Mouse (Mus musculus) kidney, adult 2 months (tissue): ENCODE data around the gene Srsf10. TPM values are rescaled to one million over a fixed set of nuclear protein-coding genes. Genes with fewer than 3 reads are reported as not detected.

Source experiments
- DNase-seq: peaks from one replicate; pipeline ENCODE4 v3.0.0; 2021
- H3K27ac ChIP-seq: fragments of 200-500 bp; 2 replicates; pipeline ENCODE4 v1.5.1; 2012; ENCODE audit warnings: low read depth, low read length, control low read depth, inconsistent platforms; ENCODE audit not compliant: insufficient read depth
- H3K27me3 ChIP-seq: fragments of 200-500 bp; replicated peaks from 2 replicates; pipeline ENCODE4 v1.6.1; 2012; ENCODE audit warnings: mild to moderate bottlenecking, moderate library complexity, low read length, inconsistent platforms; ENCODE audit not compliant: control insufficient read depth, insufficient read depth
- H3K36me3 ChIP-seq: fragments of 200-500 bp; 2 replicates; pipeline ENCODE4 v1.6.1; 2012; ENCODE audit warnings: mild to moderate bottlenecking, moderate library complexity, low read length, inconsistent platforms; ENCODE audit not compliant: control insufficient read depth, insufficient read depth
- H3K4me1 ChIP-seq: fragments of 200-500 bp; 2 replicates; pipeline ENCODE4 v1.6.1; 2011; ENCODE audit warnings: low read length; ENCODE audit not compliant: control insufficient read depth, insufficient read depth
- H3K4me3 ChIP-seq: fragments of 200-500 bp; 2 replicates; pipeline ENCODE4 v1.5.1; 2011; ENCODE audit warnings: mild to moderate bottlenecking, low read depth, low read length, control low read depth; ENCODE audit not compliant: insufficient read depth
- CTCF ChIP-seq: fragments of 200-500 bp; conservative IDR thresholded peaks from 2 replicates; pipeline ENCODE4 v1.5.1; 2011; ENCODE audit warnings: low read depth, mild to moderate bottlenecking, control low read depth, low read length, moderate library complexity, mixed read lengths; ENCODE audit not compliant: insufficient read depth, insufficient read length
- POLR2A ChIP-seq: fragments of 200-500 bp; IDR thresholded peaks from one replicate; pipeline ENCODE4 v1.6.1; 2011; ENCODE audit warnings: low read depth, low read length, control low read depth
- WGBS: fragments of 180-500 bp; shearing (Covaris S2); methylation state at CpG from one replicate; pipeline ENCODE4 v1.1.7; 2018; 5-methylcytosine and 5-hydroxymethylcytosine counted together
- polyA plus RNA-seq: library from polyadenylated mRNA; depleted of rRNA; stranded (reverse); fragments of >200 nt; gene quantifications from 2 replicates; pipeline ENCODE4 v1.2.3, GENCODE M21; 2012; rRNA removed

Gene Srsf10
- polyA plus RNA-seq, 1 experiment, result 43.4 TPM

- peak overlapping the region; percentile 73 for H3K27ac ChIP-seq
- WGBS, result 47% methylated on average over 7 of the region's 7 CpGs
- TF ChIP-seq CTCF, result no peak
- no peak for TF ChIP-seq POLR2A
- H3K4me1 ChIP-seq, result no peaks in the 10 kb centered on the region
- H3K36me3 ChIP-seq, result no peaks in the 10 kb centered on the region
- peak; percentile 69 for DNase-seq
- H3K4me3 ChIP-seq, result peak overlapping the region; percentile 32; the same call in 1 of the 2 replicates
- no peaks in the 10 kb centered on the region for H3K27me3 ChIP-seq
Measured at GRCm38 (mm10) chr4:135911531-135911930, 56.0 kb downstream of the Srsf10 start.

- Histone ChIP-seq H3K27me3 (no peaks in the 10 kb centered on the region), H3K4me1 (no peaks in the 10 kb centered on the region), H3K27ac (no peak overlapping the region), H3K4me3 (peak overlapping the region; percentile 20; the same call in 1 of the 2 replicates), H3K36me3 (no peaks in the 10 kb centered on the region)
- 64% methylated on average over 3 of the region's 3 CpGs for WGBS
- peak; percentile 21 for DNase-seq
- TF ChIP-seq POLR2A (no peak), CTCF (no peak)
Measured at GRCm38 (mm10) chr4:135912164-135912563, 56.6 kb downstream of the Srsf10 start.

- DNase-seq, result no peak
- Histone ChIP-seq H3K36me3 (no peaks in the 10 kb centered on the region), H3K4me3 (peak overlapping the region; percentile 12; the same call in 1 of the 2 replicates), H3K4me1 (no peaks in the 10 kb centered on the region), H3K27ac (no peak overlapping the region), H3K27me3 (no peaks in the 10 kb centered on the region)
- WGBS, result 56% methylated on average over 3 of the region's 3 CpGs
- TF ChIP-seq POLR2A (no peak), CTCF (no peak)
Measured at GRCm38 (mm10) chr4:135912835-135913234, 57.3 kb downstream of the Srsf10 start.

- Histone ChIP-seq H3K27me3 (no peaks in the 10 kb centered on the region), H3K4me1 (no peaks in the 10 kb centered on the region), H3K27ac (no peak overlapping the region), H3K36me3 (no peaks in the 10 kb centered on the region), H3K4me3 (no peak overlapping the region)
- DNase-seq, result no peak
- WGBS, result 76% methylated on average over 4 of the region's 4 CpGs
- TF ChIP-seq CTCF, result no peak
- TF ChIP-seq POLR2A, result no peak
Measured at GRCm38 (mm10) chr4:135913433-135913832, 57.9 kb downstream of the Srsf10 start.

- H3K4me3 ChIP-seq, result no peak overlapping the region
- no peaks in the 10 kb centered on the region; the same call in 1 of the 2 replicates for H3K36me3 ChIP-seq
- no peak for DNase-seq
- TF ChIP-seq CTCF (no peak), POLR2A (no peak)
- H3K27ac ChIP-seq, result no peak overlapping the region
- WGBS, result 61% methylated on average over 13 of the region's 13 CpGs
- no peaks in the 10 kb centered on the region for H3K27me3 ChIP-seq
- H3K4me1 ChIP-seq, result no peaks in the 10 kb centered on the region; the same call in 1 of the 2 replicates
Measured at GRCm38 (mm10) chr4:135918635-135919279, 63.2 kb downstream of the Srsf10 start.

- no peak for DNase-seq
- no peak overlapping the region for H3K27ac ChIP-seq
- H3K36me3 ChIP-seq, result no peaks in the 10 kb centered on the region; the same call in 1 of the 2 replicates
- 84% methylated on average over 3 of the region's 3 CpGs for WGBS
- TF ChIP-seq CTCF, result no peak
- H3K4me1 ChIP-seq, result peaks cover 2% of the 10 kb centered on the region; the same call in 1 of the 2 replicates
- no peaks in the 10 kb centered on the region for H3K27me3 ChIP-seq
- H3K4me3 ChIP-seq, result no peak overlapping the region
Measured at GRCm38 (mm10) chr4:135919280-135919639, 63.7 kb downstream of the Srsf10 start.

Other genes starting within 250 kb of the Srsf10 start
- gene Ifnlr1, start 169.5 kb upstream of the Srsf10 start, polyA plus RNA-seq, result 2.2 TPM in 2 replicates
- 3.0 and 4.1 TPM in 2 replicates for gene Il22ra1, start 127.6 kb upstream of the Srsf10 start, polyA plus RNA-seq
- 0.10 and 1.5 TPM in 2 replicates for gene Myom3, start 96.0 kb upstream of the Srsf10 start, polyA plus RNA-seq
- gene Pnrc2, start 18.1 kb downstream of the Srsf10 start, polyA plus RNA-seq, result 17.7 and 23.3 TPM in 2 replicates
- gene Cnr2, start 39.6 kb downstream of the Srsf10 start, polyA plus RNA-seq, result 2.7 and 4.1 TPM in 2 replicates
- 161 and 226 TPM in 2 replicates for gene Fuca1, start 65.0 kb downstream of the Srsf10 start, polyA plus RNA-seq
- 175 and 199 TPM in 2 replicates for gene Hmgcl, start 90.7 kb downstream of the Srsf10 start, polyA plus RNA-seq
- 12.9 and 13.4 TPM in 2 replicates for gene Gale, start 108.0 kb downstream of the Srsf10 start, polyA plus RNA-seq
- gene Lypla2, start 116.9 kb downstream of the Srsf10 start, polyA plus RNA-seq, result 90.8 and 100 TPM in 2 replicates
- 31.8 and 33.5 TPM in 2 replicates for gene Pithd1, start 131.5 kb downstream of the Srsf10 start, polyA plus RNA-seq
- 11.0 and 12.9 TPM in 2 replicates for gene Eloa, start 166.0 kb downstream of the Srsf10 start, polyA plus RNA-seq
- 232 and 292 TPM in 2 replicates for gene Rpl11, start 197.7 kb downstream of the Srsf10 start, polyA plus RNA-seq